ENCODE assay signal across 27 mouse cellular contexts in the genomic region with DNA sequence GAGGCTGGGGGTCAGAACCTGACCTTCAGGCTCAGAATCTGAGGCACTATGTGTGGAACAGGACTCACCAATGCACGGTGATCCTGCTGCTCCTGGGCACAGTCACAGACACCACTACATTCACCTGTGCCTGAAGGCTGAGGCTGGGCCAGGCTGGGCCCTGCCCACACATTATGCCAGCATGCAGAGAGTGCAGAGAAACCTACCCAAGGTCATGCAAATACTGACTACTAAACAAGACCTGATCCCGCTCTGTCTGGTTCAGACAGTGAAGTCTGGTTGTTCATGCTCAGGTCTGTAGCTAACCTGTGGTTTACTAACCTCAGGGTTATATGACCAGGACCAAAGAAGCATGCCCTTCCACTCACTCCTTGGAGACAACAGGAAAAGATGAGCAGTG. TPM values are rescaled to one million over a fixed set of nuclear protein-coding genes. Genes with fewer than 3 reads are reported as not detected.
DNase-seq lines count a peak whose midpoint lies in the region; ATAC-seq and TF ChIP-seq lines count a peak whose summit lies in the region.
"Had no signal": no experiment of that assay in that cellular context is flagged by ENCODE, and none has a peak within 500 bp of the region (broad histone marks: within the 10 kb centered on the region; RNA-seq: fewer than 3 reads in every experiment).

No protein-coding gene starts in this region.

- TF ChIP-seq CTCF in heart, adult 2 months (IDR thresholded peaks at IDR 0.05) = no peak

- no peak for TF ChIP-seq POLR2A in heart, adult 2 months (IDR thresholded peaks at IDR 0.05; ENCODE audit: insufficient read depth, low read depth, low read length)

- no peak overlapping the region for H3K27ac ChIP-seq in heart, adult 2 months
- H3K27ac ChIP-seq in liver, embryonic 12.5 days = no peak overlapping the region
- H3K27ac ChIP-seq in liver, embryonic 11.5 days (ENCODE audit: low read depth, low read length) = no peak overlapping the region
- H3K27ac ChIP-seq in liver, embryonic 16.5 days (ENCODE audit: low read length) = peak overlapping the region; percentile 17; the same call in 1 of the 2 replicates
- H3K27ac ChIP-seq: embryonic facial prominence, embryonic 15.5 days; forebrain, embryonic 12.5 days; heart, embryonic 10.5 days; heart, embryonic 15.5 days; limb, embryonic 10.5 days; limb, embryonic 15.5 days had no signal

- no peaks in the 10 kb centered on the region for H3K27me3 ChIP-seq in heart, adult 2 months (ENCODE audit: control insufficient read depth, insufficient read depth, low read length)
- H3K27me3 ChIP-seq in liver, embryonic 12.5 days (replicated peaks) = no peaks in the 10 kb centered on the region
- no peaks in the 10 kb centered on the region for H3K27me3 ChIP-seq in liver, embryonic 11.5 days (replicated peaks; ENCODE audit: control insufficient read depth, insufficient read depth, low read length)
- no peaks in the 10 kb centered on the region for H3K27me3 ChIP-seq in liver, embryonic 16.5 days (ENCODE audit: control insufficient read depth, insufficient read depth, low read depth, low read length)
- H3K27me3 ChIP-seq: embryonic facial prominence, embryonic 15.5 days; forebrain, embryonic 12.5 days; heart, embryonic 15.5 days; limb, embryonic 15.5 days had no signal

- 89% methylated on average over 2 of the region's 2 CpGs for WGBS in heart, adult 2 months
- 70% methylated on average over 2 of the region's 2 CpGs for WGBS in liver, embryonic 12.5 days (ENCODE audit: insufficient replicate concordance)
- 68% methylated on average over 2 of the region's 2 CpGs for WGBS in liver, embryonic 11.5 days
- 54% methylated on average over 2 of the region's 2 CpGs for WGBS in liver, embryonic 16.5 days (ENCODE audit: insufficient replicate concordance)

- H3K9ac ChIP-seq in heart, adult 2 months (ENCODE audit: low read depth, low read length) = no peak overlapping the region
- no peak overlapping the region for H3K9ac ChIP-seq in liver, embryonic 12.5 days
- H3K9ac ChIP-seq in liver, embryonic 11.5 days (ENCODE audit: low read depth, low read length) = no peak overlapping the region
- no peak overlapping the region for H3K9ac ChIP-seq in liver, embryonic 16.5 days (ENCODE audit: low read depth, low read length)
- H3K9ac ChIP-seq: embryonic facial prominence, embryonic 15.5 days; forebrain, embryonic 12.5 days; forebrain, postnatal 0 days; heart, embryonic 15.5 days; limb, embryonic 15.5 days; lung, embryonic 14.5 days had no signal

- peaks cover 3% of the 10 kb centered on the region for H3K4me1 ChIP-seq in heart, adult 2 months (ENCODE audit: control insufficient read depth, insufficient read depth, low read length)
- peaks cover 30% of the 10 kb centered on the region for H3K4me1 ChIP-seq in liver, embryonic 12.5 days
- H3K4me1 ChIP-seq in liver, embryonic 11.5 days (replicated peaks; ENCODE audit: control insufficient read depth, insufficient read depth, low read length) = no peaks in the 10 kb centered on the region; the same call in none of the 2 replicates
- peaks cover 18% of the 10 kb centered on the region for H3K4me1 ChIP-seq in liver, embryonic 16.5 days (ENCODE audit: control insufficient read depth, low read depth, low read length)
- H3K4me1 ChIP-seq: embryonic facial prominence, embryonic 15.5 days; forebrain, embryonic 12.5 days; heart, embryonic 15.5 days had no signal

- intact Hi-C loops in heart, adult 2 months (cut with DNase I) = no loop called here

- ATAC-seq in liver, embryonic 12.5 days = peak; percentile 49
- ATAC-seq in liver, embryonic 11.5 days (replicated peaks; ENCODE audit: low FRiP score) = no peak
- no peak for ATAC-seq in liver, embryonic 16.5 days (ENCODE audit: low read depth)
- ATAC-seq: forebrain, postnatal 0 days; midbrain, embryonic 16.5 days had no signal

- no peak overlapping the region for H3K4me2 ChIP-seq in liver, embryonic 12.5 days
- no peak overlapping the region for H3K4me2 ChIP-seq in liver, embryonic 11.5 days
- H3K4me2 ChIP-seq in liver, embryonic 16.5 days (ENCODE audit: low read depth, low read length) = no peak overlapping the region
- H3K4me2 ChIP-seq: embryonic facial prominence, embryonic 15.5 days; forebrain, embryonic 12.5 days; heart, embryonic 15.5 days; limb, embryonic 15.5 days; lung, embryonic 14.5 days had no signal

- peaks cover 5% of the 10 kb centered on the region for H3K79me2 ChIP-seq in heart, adult 2 months (replicated peaks; ENCODE audit: control insufficient read depth, insufficient read depth, low read length)

- TF ChIP-seq EP300 in heart, adult 2 months (IDR thresholded peaks at IDR 0.05; ENCODE audit: insufficient read depth, low read depth, low read length) = no peak

- peak; percentile 82 for DNase-seq in heart, adult 11 months
- DNase-seq in heart, adult 2 months = no peak
- no peak for DNase-seq in liver, embryonic 11.5 days (ENCODE audit: low spot score)
- no peak for DNase-seq in cerebellum, adult 11-12 months
- no peak for DNase-seq in adipocyte (ENCODE audit: low spot score)
- DNase-seq: adrenal gland, postnatal 14 days; cerebellum, adult 11 months; cerebellum, adult 9-11 months; embryo, embryonic 11 days; forebrain, postnatal 0 days; kidney, adult 18-20 months; kidney, postnatal 10 days; layer of hippocampus, adult 9-11 months; lung, embryonic 14.5 days; lung, postnatal 14 days; right cerebral cortex, adult 18-20 months; spleen, adult 18-20 months had no signal

- no peaks in the 10 kb centered on the region for H3K36me3 ChIP-seq in heart, adult 2 months (ENCODE audit: control insufficient read depth, insufficient read depth, low read length)
- peaks cover 23% of the 10 kb centered on the region for H3K36me3 ChIP-seq in liver, embryonic 12.5 days
- peaks cover 2% of the 10 kb centered on the region; the same call in 1 of the 2 replicates for H3K36me3 ChIP-seq in liver, embryonic 11.5 days (ENCODE audit: control insufficient read depth, insufficient read depth, low read length)
- H3K36me3 ChIP-seq in liver, embryonic 16.5 days (ENCODE audit: control insufficient read depth, insufficient read depth) = no peaks in the 10 kb centered on the region
- H3K36me3 ChIP-seq: embryonic facial prominence, embryonic 15.5 days had no signal

- H3K4me3 ChIP-seq in heart, adult 2 months = no peak overlapping the region
- H3K4me3 ChIP-seq in liver, embryonic 12.5 days = no peak overlapping the region
- H3K4me3 ChIP-seq in liver, embryonic 11.5 days (ENCODE audit: low read depth, low read length) = no peak overlapping the region
- H3K4me3 ChIP-seq in liver, embryonic 16.5 days (ENCODE audit: low read depth, low read length) = no peak overlapping the region
- H3K4me3 ChIP-seq: embryonic facial prominence, embryonic 15.5 days; forebrain, embryonic 12.5 days; heart, embryonic 10.5 days; heart, embryonic 15.5 days; limb, embryonic 10.5 days; limb, embryonic 15.5 days had no signal

- H3K9me3 ChIP-seq in liver, embryonic 12.5 days (replicated peaks) = no peaks in the 10 kb centered on the region
- no peaks in the 10 kb centered on the region for H3K9me3 ChIP-seq in liver, embryonic 11.5 days (ENCODE audit: control insufficient read depth, low read length)
- no peaks in the 10 kb centered on the region for H3K9me3 ChIP-seq in liver, embryonic 16.5 days (replicated peaks; ENCODE audit: control insufficient read depth, low read length)
- H3K9me3 ChIP-seq: embryonic facial prominence, embryonic 15.5 days; forebrain, embryonic 12.5 days; G1E; heart, embryonic 10.5 days; heart, embryonic 15.5 days; limb, embryonic 10.5 days; limb, embryonic 15.5 days had no signal

RNA-seq across cellular contexts. Expression of a gene that starts 19.8 kb away (rescaled TPM):
- 10 to 100 TPM; 26.4 to 31.6 TPM for total RNA-seq in heart, adult 2 months (2021)
- polyA plus RNA-seq in heart, adult 2 months (2012; rRNA removed) = 22.9 and 29.1 TPM in 2 replicates
- 25.5 and 29.3 TPM in 2 replicates for polyA plus RNA-seq in liver, embryonic 12.5 days (2016; fragmentation: Nextera tagmentation; extraction: Ambion mirVana)
- polyA plus RNA-seq in liver, embryonic 11.5 days (2014; fragmentation: Nextera tagmentation; extraction: Ambion mirVana) = 62.1 and 67.8 TPM in 2 replicates
- polyA plus RNA-seq in liver, embryonic 16.5 days (2015; fragmentation: Nextera tagmentation; extraction: Ambion mirVana) = 12.3 and 13.6 TPM in 2 replicates
